Mouse (Mus musculus) kidney, embryonic 16.5 days (tissue): ENCODE results near the gene Tgfbr3. TPM values are rescaled to one million over a fixed set of nuclear protein-coding genes. Genes with fewer than 3 reads are reported as not detected.

Experiments
- ATAC-seq: fragments of 200-750 bp; cut with Nextera tagmentation; 2 replicates; pipeline ENCODE4 v1.8.0; 2017; ENCODE audit warnings: moderate TSS enrichment; ENCODE audit not compliant: low FRiP score, low TSS enrichment
- H3K27ac ChIP-seq: fragments of 300-500 bp; sonication (generic); 2 replicates; pipeline ENCODE4 v1.5.1; 2014; ENCODE audit warnings: low read length
- H3K27me3 ChIP-seq: fragments of 300-500 bp; sonication (generic); 2 replicates; pipeline ENCODE4 v1.6.1; 2014; ENCODE audit warnings: low read length, control low read depth, mixed read lengths; ENCODE audit not compliant: insufficient read depth
- H3K36me3 ChIP-seq: fragments of 300-500 bp; sonication (generic); 2 replicates; pipeline ENCODE4 v1.6.1; 2014; ENCODE audit warnings: low read length, control low read depth, mixed read lengths; ENCODE audit not compliant: insufficient read depth
- H3K4me1 ChIP-seq: fragments of 300-500 bp; sonication (generic); 2 replicates; pipeline ENCODE4 v1.6.1; 2014; ENCODE audit warnings: low read length, control low read depth, mixed read lengths; ENCODE audit not compliant: insufficient read depth
- H3K4me2 ChIP-seq: fragments of 300-500 bp; sonication (generic); replicated peaks from 2 replicates; pipeline ENCODE4 v1.6.1; 2014; ENCODE audit warnings: low read depth, low read length
- H3K4me3 ChIP-seq: fragments of 300-500 bp; sonication (generic); 2 replicates; pipeline ENCODE4 v1.5.1; 2014; ENCODE audit warnings: mild to moderate bottlenecking, low read length
- H3K9ac ChIP-seq: fragments of 300-500 bp; sonication (generic); replicated peaks from 2 replicates; pipeline ENCODE4 v1.6.1; 2014; ENCODE audit warnings: low read length
- H3K9me3 ChIP-seq: fragments of 300-500 bp; sonication (generic); 2 replicates; pipeline ENCODE4 v1.6.1; 2016; ENCODE audit warnings: low read length, control low read depth
- WGBS: fragments of 180-500 bp; shearing (Covaris S2); extraction: QIAGEN DNeasy Blood & Tissue Kit; methylation state at CpG from one replicate; pipeline ENCODE4 v1.1.7; 2014; 5-methylcytosine and 5-hydroxymethylcytosine counted together
- polyA plus RNA-seq: library from polyadenylated mRNA; unstranded; fragments of >200 nt; fragmentation: Nextera tagmentation; extraction: Ambion mirVana; gene quantifications from 2 replicates; pipeline ENCODE4 v1.2.1, GENCODE M21; 2015

The Tgfbr3 gene
- polyA plus RNA-seq, 1 experiment from 2014 or later: 17.3 TPM

DNA sequence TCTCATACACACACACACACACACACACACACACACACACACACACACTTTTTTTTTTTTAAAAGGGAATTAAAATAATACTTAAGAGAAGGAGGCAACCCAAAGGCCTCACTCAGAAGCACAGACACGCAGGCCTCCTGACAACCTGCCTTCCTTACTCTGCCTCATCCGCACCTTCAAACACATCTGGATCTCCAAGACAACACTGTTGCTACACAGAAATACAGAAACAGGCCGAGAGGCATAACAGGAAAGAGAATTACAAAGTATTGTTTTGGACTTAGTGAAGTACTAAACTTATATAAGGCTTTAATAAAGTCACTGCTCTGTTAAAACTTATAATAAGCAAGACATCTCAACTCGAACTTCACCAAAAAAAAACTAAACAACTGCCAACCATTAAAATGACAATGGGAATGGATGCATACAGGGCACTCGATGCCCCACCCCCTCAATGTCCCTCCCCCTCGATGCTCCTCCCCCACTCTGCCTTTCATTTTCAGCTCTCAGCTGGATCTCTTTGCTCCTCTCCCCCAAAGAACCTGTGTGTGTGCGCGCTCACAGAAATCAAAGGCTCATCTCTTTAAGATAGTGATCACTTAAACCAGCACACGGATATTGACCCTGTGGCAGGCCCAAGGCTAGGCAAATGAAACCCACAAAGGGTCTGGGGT, 87.8 kb downstream of the Tgfbr3 start:
- H3K9me3 ChIP-seq: 0 out of 2 replicates have a peak, but pooled peaks cover 2% of the 10 kb centered on the region
- no peak overlapping the region for H3K4me2 ChIP-seq
- 64% methylated on average over 9 of the region's 9 CpGs for whole genome bisulfite sequencing
- no peak overlapping the region for H3K4me3 ChIP-seq
- peaks cover 38% of the 10 kb centered on the region for H3K4me1 ChIP-seq
- peak overlapping the region; percentile 66; the same call in 1 of the 2 replicates for H3K27ac ChIP-seq
- H3K9ac ChIP-seq: no peak overlapping the region
- peaks cover 5% of the 10 kb centered on the region; the same call in 1 of the 2 replicates for H3K36me3 ChIP-seq
- no peak for ATAC-seq
- H3K27me3 ChIP-seq: no peaks in the 10 kb centered on the region

DNA sequence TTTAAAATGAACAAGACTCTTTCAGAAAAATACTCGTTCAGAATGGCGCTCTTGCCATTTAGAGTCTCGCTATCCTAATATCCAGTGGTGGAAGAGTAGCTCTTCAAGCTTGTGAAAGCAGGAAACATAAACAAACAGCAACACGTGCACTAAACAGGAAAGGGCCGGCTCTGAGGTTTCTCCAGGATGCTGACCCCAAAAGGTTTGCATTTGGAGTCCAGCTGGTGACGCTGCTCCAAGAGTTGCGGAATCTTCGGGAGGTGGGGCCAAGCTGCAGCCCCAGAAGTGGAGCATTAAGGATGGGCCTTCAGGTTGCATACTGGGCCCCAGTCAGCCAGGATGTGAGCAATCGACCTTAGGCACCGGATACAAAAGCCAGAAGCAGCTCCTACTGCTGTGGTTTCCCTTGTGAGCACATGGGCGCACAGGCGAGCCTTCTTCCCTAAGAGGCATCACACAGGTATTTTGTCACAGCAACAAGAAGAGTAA, 88.5 kb downstream of the Tgfbr3 start:
- Histone ChIP-seq H3K4me3 (no peak overlapping the region), H3K36me3 (peaks cover 3% of the 10 kb centered on the region; the same call in 1 of the 2 replicates), H3K4me2 (0 out of 2 replicates have a peak overlapping the region, but pooled peaks have one; percentile 12), H3K4me1 (peaks cover 44% of the 10 kb centered on the region), H3K27me3 (no peaks in the 10 kb centered on the region), H3K27ac (peak overlapping the region; percentile 66), H3K9me3 (0 out of 2 replicates have a peak, but pooled peaks cover 2% of the 10 kb centered on the region), H3K9ac (no peak overlapping the region)
- no peak; the same call in 1 of the 2 replicates for ATAC-seq
- whole genome bisulfite sequencing: 33% methylated on average over 12 of the region's 12 CpGs

DNA sequence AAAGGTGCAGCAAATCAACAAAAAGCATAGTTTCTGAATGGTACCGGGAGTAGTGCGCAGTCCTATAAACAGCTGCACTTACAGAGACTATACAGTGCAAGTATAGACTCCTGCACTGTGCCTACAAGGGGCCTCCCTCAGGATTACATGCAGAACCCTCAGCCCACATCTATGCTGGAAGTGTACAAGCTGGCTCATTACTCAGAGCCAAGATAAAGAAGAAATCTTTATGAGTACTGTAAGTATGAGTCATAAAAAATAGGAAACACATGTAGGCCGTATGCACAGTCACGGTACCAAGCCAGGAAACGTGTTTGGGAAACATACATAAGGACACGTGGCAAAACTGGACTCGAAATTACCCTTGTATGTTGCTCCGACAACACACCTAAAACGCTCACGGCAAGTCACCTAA, 89.2 kb downstream of the Tgfbr3 start:
- ATAC-seq: peak; percentile 71
- peak overlapping the region; percentile 66 for H3K27ac ChIP-seq
- H3K9ac ChIP-seq: no peak overlapping the region
- 48% methylated on average over 10 of the region's 10 CpGs for WGBS
- H3K9me3 ChIP-seq: 0 out of 2 replicates have a peak, but pooled peaks cover 2% of the 10 kb centered on the region
- H3K4me1 ChIP-seq: peaks cover 50% of the 10 kb centered on the region
- no peak overlapping the region for H3K4me3 ChIP-seq
- no peaks in the 10 kb centered on the region; the same call in 1 of the 2 replicates for H3K36me3 ChIP-seq
- H3K4me2 ChIP-seq: 0 out of 2 replicates have a peak overlapping the region, but pooled peaks have one; percentile 12
- H3K27me3 ChIP-seq: no peaks in the 10 kb centered on the region

DNA sequence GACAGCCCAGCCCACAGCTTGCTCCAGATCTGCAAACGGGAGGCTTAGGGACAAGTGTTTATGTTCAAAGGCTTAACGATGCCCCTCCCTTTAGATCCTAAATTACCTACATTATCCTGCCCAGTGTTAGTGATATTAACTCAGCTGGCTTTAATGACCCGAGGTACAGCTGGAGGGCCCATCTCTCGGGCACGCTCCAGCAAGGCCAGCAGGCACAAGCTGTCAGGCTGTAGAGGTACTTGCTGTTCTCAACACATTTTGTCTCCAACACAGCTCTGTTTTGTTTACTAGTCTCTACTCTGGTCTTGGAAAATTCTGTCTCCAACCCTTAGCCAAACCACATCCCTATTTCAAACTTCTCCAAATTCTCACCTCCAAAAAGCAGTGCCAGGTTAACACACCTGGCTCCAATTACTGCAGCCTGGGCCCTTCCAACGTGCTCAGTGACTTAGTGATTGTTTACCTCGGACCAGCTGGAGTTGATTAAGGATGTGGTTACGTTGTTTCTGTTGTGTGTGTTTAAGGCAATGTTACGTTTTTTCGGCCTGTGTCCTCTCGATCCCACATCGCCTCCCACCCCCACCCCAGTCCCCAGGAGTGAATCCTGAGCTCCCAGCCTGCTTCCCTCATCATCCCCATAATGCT, 93.6 kb downstream of the Tgfbr3 start:
- peak overlapping the region; percentile 7; the same call in 1 of the 2 replicates for H3K27ac ChIP-seq
- no peaks in the 10 kb centered on the region for H3K27me3 ChIP-seq
- no peaks in the 10 kb centered on the region; the same call in 1 of the 2 replicates for H3K36me3 ChIP-seq
- H3K4me1 ChIP-seq: peaks cover 35% of the 10 kb centered on the region
- 0 out of 2 replicates have a peak, but pooled peaks cover 2% of the 10 kb centered on the region for H3K9me3 ChIP-seq
- no peak overlapping the region for H3K9ac ChIP-seq
- WGBS: 15% methylated on average over 12 of the region's 12 CpGs
- peak; percentile 63 for ATAC-seq
- H3K4me3 ChIP-seq: no peak overlapping the region
- no peak overlapping the region for H3K4me2 ChIP-seq

DNA sequence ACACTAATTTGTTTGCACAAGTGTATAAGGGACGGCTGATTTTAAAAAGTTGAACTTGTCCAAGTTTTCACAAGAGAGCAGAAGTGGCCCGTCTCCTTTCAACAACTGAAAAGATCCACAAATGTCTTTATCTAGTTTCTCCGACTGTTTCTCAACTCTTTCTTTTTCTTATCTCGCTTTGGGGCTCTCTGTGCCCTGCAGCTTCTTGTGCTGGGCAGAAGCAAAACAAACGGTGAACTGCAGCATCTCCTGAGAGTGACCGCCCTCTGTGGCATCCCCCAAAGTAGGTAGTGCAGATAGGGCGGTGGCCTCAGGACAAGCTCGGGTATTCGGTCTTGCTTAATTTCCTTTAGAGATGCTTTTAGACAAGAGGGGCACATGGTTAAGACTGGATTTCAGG, 96.3 kb downstream of the Tgfbr3 start:
- no peak for ATAC-seq
- Histone ChIP-seq H3K4me1 (peaks cover 26% of the 10 kb centered on the region), H3K9me3 (0 out of 2 replicates have a peak, but pooled peaks cover 2% of the 10 kb centered on the region), H3K27me3 (no peaks in the 10 kb centered on the region), H3K4me3 (no peak overlapping the region), H3K4me2 (no peak overlapping the region), H3K36me3 (no peaks in the 10 kb centered on the region; the same call in 1 of the 2 replicates), H3K27ac (no peak overlapping the region), H3K9ac (no peak overlapping the region)
- WGBS: 79% methylated on average over 9 of the region's 9 CpGs

DNA sequence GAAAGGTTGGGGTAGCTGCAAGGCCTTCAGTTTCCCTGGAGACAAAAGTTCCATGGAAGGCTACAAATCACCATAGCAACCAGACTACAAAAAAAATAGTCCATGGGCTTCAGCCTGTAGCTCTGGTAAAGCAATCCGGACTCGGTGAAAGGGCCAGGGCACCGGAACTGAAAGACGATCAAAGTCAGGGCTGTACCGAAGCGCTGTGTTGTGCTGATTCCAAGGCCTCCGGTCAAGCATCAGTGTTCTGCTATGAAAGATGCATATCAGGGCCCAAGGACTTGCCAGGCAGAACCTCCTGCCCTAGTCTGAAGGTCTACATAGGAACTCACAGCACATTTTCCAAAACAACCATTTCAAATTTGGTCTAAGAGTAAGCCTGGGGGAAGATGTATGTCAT, 97.1 kb downstream of the Tgfbr3 start:
- H3K9ac ChIP-seq: no peak overlapping the region
- H3K27me3 ChIP-seq: no peaks in the 10 kb centered on the region
- WGBS: 52% methylated on average over 7 of the region's 7 CpGs
- peaks cover 26% of the 10 kb centered on the region for H3K4me1 ChIP-seq
- H3K9me3 ChIP-seq: no peaks in the 10 kb centered on the region
- H3K4me2 ChIP-seq: no peak overlapping the region
- H3K4me3 ChIP-seq: no peak overlapping the region
- H3K27ac ChIP-seq: no peak overlapping the region
- H3K36me3 ChIP-seq: no peaks in the 10 kb centered on the region; the same call in 1 of the 2 replicates
- ATAC-seq: no peak

DNA sequence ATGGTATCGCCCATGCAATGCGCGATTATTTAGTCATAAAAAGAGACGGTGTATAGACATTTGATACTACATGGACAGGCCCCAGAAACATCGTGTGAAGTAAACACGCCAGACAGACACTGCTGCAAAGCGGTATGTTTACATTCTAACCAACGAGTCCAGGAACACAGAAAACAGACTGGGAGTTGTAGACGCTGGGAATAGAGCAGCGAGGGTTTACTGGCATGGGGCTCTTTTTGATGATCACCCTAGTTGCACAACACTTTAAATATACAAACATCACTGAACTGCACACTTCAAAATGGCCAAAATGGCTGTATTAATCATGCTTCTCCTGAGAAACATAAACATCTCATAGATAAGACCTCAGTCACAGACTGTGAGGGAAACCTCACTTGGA, 100.9 kb downstream of the Tgfbr3 start:
- H3K4me1 ChIP-seq: peaks cover 12% of the 10 kb centered on the region
- ATAC-seq: no peak
- no peak overlapping the region for H3K4me2 ChIP-seq

DNA sequence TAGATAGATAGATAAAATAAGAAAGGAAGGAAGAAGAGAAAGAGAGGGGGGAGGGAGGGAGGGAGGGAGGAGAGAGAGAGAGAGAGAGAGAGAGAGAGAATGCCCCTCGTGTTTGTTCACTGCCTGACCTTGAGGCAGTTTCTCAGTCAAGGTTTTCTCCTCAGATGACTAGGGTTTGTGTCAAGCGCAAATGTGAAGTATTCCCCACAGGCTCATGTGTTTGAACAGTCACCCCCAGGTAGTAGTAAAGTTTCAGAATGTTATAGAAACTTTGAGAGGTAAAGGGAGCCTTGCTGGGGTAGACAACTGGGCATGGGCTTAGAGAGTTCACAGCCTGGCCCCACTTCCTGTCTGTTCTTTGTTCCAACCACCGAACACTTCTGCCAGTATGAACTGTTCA, 103.2 kb downstream of the Tgfbr3 start:
- no peak overlapping the region for H3K4me3 ChIP-seq
- no peaks in the 10 kb centered on the region for H3K36me3 ChIP-seq
- no peak overlapping the region for H3K4me2 ChIP-seq
- H3K27ac ChIP-seq: no peak overlapping the region
- no peak overlapping the region for H3K9ac ChIP-seq
- no peaks in the 10 kb centered on the region for H3K9me3 ChIP-seq
- 86% methylated on average over 3 of the region's 3 CpGs for WGBS
- no peaks in the 10 kb centered on the region for H3K27me3 ChIP-seq
- no peak for ATAC-seq
- H3K4me1 ChIP-seq: peaks cover 7% of the 10 kb centered on the region; the same call in 1 of the 2 replicates

More for the DNA sequence above, 100.9 kb downstream of the Tgfbr3 start:
- WGBS: 74% methylated on average over 10 of the region's 10 CpGs
- Histone ChIP-seq H3K27me3 (no peaks in the 10 kb centered on the region), H3K36me3 (no peaks in the 10 kb centered on the region), H3K4me3 (no peak overlapping the region), H3K9ac (no peak overlapping the region), H3K27ac (no peak overlapping the region), H3K9me3 (no peaks in the 10 kb centered on the region)

DNA sequence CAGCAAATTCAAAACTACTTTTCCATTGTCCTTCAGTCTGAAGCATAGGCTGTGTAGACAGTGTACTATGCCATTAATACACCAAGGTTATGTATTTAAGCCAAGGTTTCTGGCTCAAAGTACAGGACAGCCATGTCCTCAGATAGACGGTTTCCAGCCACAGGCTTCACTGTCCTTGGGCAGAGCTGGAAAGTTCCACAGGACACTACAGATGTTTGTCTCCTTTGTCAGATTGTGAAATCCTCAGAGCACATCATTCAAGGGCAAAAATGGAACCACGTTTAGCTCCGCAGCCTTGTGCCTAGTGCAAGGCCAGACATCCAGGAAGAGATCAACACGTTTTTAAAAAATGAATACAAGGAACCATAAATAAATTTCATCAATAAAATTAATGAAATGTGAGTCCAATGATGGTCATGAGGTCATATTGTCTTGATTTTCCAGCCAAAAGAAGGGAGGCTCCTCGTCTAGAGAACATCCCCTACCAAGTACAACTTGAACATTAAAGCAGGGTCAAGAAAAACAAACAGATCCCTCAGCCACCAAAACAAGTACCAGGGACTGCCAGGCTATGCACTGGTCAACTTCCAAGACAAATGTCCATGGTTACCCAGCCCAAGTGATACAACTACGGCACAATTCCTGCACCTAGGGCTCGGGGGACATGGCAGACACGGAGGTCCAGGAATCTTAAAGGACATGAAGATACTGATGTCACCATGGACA, 105.1 kb downstream of the Tgfbr3 start:
- Histone ChIP-seq H3K27ac (peak overlapping the region; percentile 69), H3K27me3 (no peaks in the 10 kb centered on the region), H3K4me3 (no peak overlapping the region), H3K9ac (no peak overlapping the region), H3K9me3 (no peaks in the 10 kb centered on the region), H3K4me1 (peaks cover 7% of the 10 kb centered on the region; the same call in 1 of the 2 replicates), H3K36me3 (no peaks in the 10 kb centered on the region), H3K4me2 (no peak overlapping the region)
- no peak for ATAC-seq
- 77% methylated on average over 8 of the region's 8 CpGs for WGBS
